In the genomic region with DNA sequence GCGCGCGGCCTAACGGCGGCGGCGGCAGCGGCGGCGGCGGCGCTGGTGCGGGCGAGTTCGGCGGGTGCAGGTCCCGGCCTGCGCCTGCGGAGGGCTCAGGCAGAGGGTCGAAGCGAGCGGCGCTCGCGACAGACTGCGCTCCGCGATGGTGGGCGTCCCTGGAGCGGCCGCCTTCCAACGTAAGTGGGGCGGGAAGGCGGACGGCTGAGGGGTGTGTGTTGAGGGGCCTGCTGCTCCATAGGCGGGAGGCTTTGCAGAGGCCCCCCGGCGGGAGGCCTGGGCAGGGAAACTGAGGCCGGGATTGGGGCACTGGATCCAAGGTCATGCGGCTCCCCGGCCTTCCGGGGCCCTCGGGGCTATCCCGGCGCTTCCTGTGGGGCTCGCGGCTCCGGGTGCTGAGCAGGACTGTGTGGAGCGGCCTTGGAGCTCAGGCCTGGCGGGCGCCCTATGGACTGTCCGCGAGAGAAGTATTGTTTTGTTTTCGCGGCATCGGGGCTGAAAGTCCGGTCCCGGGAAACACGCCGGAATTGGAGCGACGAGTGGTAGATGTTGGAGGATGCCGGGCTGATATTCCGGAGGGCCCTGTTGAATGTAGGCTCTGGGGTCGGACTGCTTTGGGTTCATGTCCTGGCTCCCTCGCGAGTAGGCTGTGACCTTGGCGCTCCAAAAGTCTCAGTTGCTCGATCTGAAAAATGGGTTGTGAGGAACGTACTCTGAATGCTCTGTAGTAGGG, we compare ENCODE assay signal across 8 mouse cellular contexts. TPM values are rescaled to one million over a fixed set of nuclear protein-coding genes. Genes with fewer than 3 reads are reported as not detected.
A peak's percentile ranks its signal among the peaks of the same experiment; 100 is the strongest.
DNase-seq lines count a peak whose midpoint lies in the region; ATAC-seq and TF ChIP-seq lines count a peak whose summit lies in the region.

Gene Cbfa2t2, plus strand, starts transcription at position 24 of the 733 bp plus-strand sequence.

- H3K27ac ChIP-seq in heart, adult 2 months, result peak within 1 kb of the TSS; percentile 93
- peak within 1 kb of the TSS; percentile 68 for H3K27ac ChIP-seq in brown adipose tissue, adult 24 weeks (replicated peaks; ENCODE audit: low read depth, low read length)
- H3K27ac ChIP-seq in hindbrain, embryonic 15.5 days (replicated peaks), result peak within 1 kb of the TSS; percentile 85
- peak within 1 kb of the TSS; percentile 99 for H3K27ac ChIP-seq in midbrain, embryonic 10.5 days (replicated peaks)
- H3K27ac ChIP-seq in stomach, embryonic 16.5 days (ENCODE audit: low read length), result peak within 1 kb of the TSS; percentile 96

- peak in 1 of 2 experiments; percentile 79 for DNase-seq in heart, adult 2 months
- DNase-seq in heart, adult 9 months (ENCODE audit: low spot score in 2 of 2), result no peak
- peak in 1 of 2 experiments; percentile 11 for DNase-seq in frontal cortex, adult 2 months (ENCODE audit: extremely low spot score in 1 of 2, low spot score in 1 of 2)
- no peak for DNase-seq in left cerebral cortex, postnatal 36 days (ENCODE audit: low spot score in 2 of 2)
- peak; percentile 78 for DNase-seq in midbrain, embryonic 10.5 days (ENCODE audit: low spot score)

- H3K79me2 ChIP-seq in heart, adult 2 months (replicated peaks; ENCODE audit: control insufficient read depth, insufficient read depth, low read length), result peaks cover 2% of the 10 kb centered on the region; the same call in 1 of the 2 replicates

- H3K9ac ChIP-seq in heart, adult 2 months (ENCODE audit: low read depth, low read length), result peak within 1 kb of the TSS; percentile 95
- H3K9ac ChIP-seq in hindbrain, embryonic 15.5 days, result peak within 1 kb of the TSS; percentile 90
- H3K9ac ChIP-seq in stomach, embryonic 16.5 days (ENCODE audit: low read length), result peak within 1 kb of the TSS; percentile 95

- no peaks in the 10 kb centered on the region for H3K27me3 ChIP-seq in heart, adult 2 months (ENCODE audit: control insufficient read depth, insufficient read depth, low read length)
- no peaks in the 10 kb centered on the region for H3K27me3 ChIP-seq in hindbrain, embryonic 15.5 days
- H3K27me3 ChIP-seq in midbrain, embryonic 10.5 days (ENCODE audit: low read depth, poor library complexity, severe bottlenecking), result no peaks in the 10 kb centered on the region
- H3K27me3 ChIP-seq in stomach, embryonic 16.5 days (ENCODE audit: control insufficient read depth, insufficient read depth, low read length), result no peaks in the 10 kb centered on the region

- peaks cover 5% of the 10 kb centered on the region for H3K4me1 ChIP-seq in heart, adult 2 months (ENCODE audit: control insufficient read depth, insufficient read depth, low read length)
- H3K4me1 ChIP-seq in brown adipose tissue, adult 24 weeks (ENCODE audit: control insufficient read depth, insufficient read depth, insufficient read length, low read length), result peaks cover 3% of the 10 kb centered on the region; the same call in 1 of the 2 replicates
- H3K4me1 ChIP-seq in hindbrain, embryonic 15.5 days (replicated peaks), result peaks cover 35% of the 10 kb centered on the region
- H3K4me1 ChIP-seq in midbrain, embryonic 10.5 days, result peaks cover 33% of the 10 kb centered on the region
- peaks cover 13% of the 10 kb centered on the region for H3K4me1 ChIP-seq in stomach, embryonic 16.5 days (ENCODE audit: control insufficient read depth, insufficient read depth, low read length)

- no peaks in the 10 kb centered on the region for H3K9me3 ChIP-seq in hindbrain, embryonic 15.5 days
- H3K9me3 ChIP-seq in midbrain, embryonic 10.5 days (replicated peaks), result no peaks in the 10 kb centered on the region
- no peaks in the 10 kb centered on the region for H3K9me3 ChIP-seq in stomach, embryonic 16.5 days (replicated peaks; ENCODE audit: control insufficient read depth, low read length)

- peak within 1 kb of the TSS; percentile 66 for H3K4me2 ChIP-seq in hindbrain, embryonic 15.5 days
- H3K4me2 ChIP-seq in stomach, embryonic 16.5 days (ENCODE audit: low read depth, low read length), result peak within 1 kb of the TSS; percentile 73

- H3K4me3 ChIP-seq in heart, adult 2 months, result peak within 1 kb of the TSS; percentile 97
- peak within 1 kb of the TSS; percentile 96 for H3K4me3 ChIP-seq in brown adipose tissue, adult 24 weeks (ENCODE audit: insufficient read depth, low read depth, low read length)
- peak within 1 kb of the TSS; percentile 59 for H3K4me3 ChIP-seq in hindbrain, embryonic 15.5 days
- H3K4me3 ChIP-seq in midbrain, embryonic 10.5 days, result peak within 1 kb of the TSS; percentile 98
- H3K4me3 ChIP-seq in stomach, embryonic 16.5 days (replicated peaks; ENCODE audit: low read length), result peak within 1 kb of the TSS; percentile 97

- TF ChIP-seq CTCF in heart, adult 2 months (IDR thresholded peaks at IDR 0.05), result 0 out of 2 replicates have a peak, but pooled peaks have one; percentile 1

- intact Hi-C loops in heart, adult 2 months (cut with DNase I), result loop anchor here (5.0 to 10.0 kb wide), 3 partner anchors 71 to 358 kb away; partner anchors contain the start of genes 4930519P11Rik, Raly, Zfp341 and a
- intact Hi-C loops in left cerebral cortex, postnatal 36 days (cut with DNase I), result no loop called here

- no peak for TF ChIP-seq POLR2A in heart, adult 2 months (IDR thresholded peaks at IDR 0.05; ENCODE audit: insufficient read depth, low read depth, low read length)

- peaks cover 25% of the 10 kb centered on the region for H3K36me3 ChIP-seq in heart, adult 2 months (ENCODE audit: control insufficient read depth, insufficient read depth, low read length)
- no peaks in the 10 kb centered on the region for H3K36me3 ChIP-seq in hindbrain, embryonic 15.5 days
- H3K36me3 ChIP-seq in midbrain, embryonic 10.5 days, result peaks cover 6% of the 10 kb centered on the region; the same call in 1 of the 2 replicates
- H3K36me3 ChIP-seq in stomach, embryonic 16.5 days (ENCODE audit: control insufficient read depth, insufficient read depth, low read length), result no peaks in the 10 kb centered on the region

- under 1% methylated on average over 67 of the region's 70 CpGs for WGBS in heart, adult 2 months
- under 1% methylated on average over 53 of the region's 70 CpGs for WGBS in hindbrain, embryonic 15.5 days
- under 1% methylated on average over 70 of the region's 70 CpGs for WGBS in midbrain, embryonic 10.5 days
- WGBS in stomach, embryonic 16.5 days, result under 1% methylated on average over 65 of the region's 70 CpGs

- ATAC-seq in hindbrain, embryonic 15.5 days (ENCODE audit: low FRiP score, low read depth), result peak; percentile 87
- peak; percentile 73 for ATAC-seq in stomach, embryonic 16.5 days (ENCODE audit: insufficient read depth, low FRiP score)

- no peak for TF ChIP-seq EP300 in heart, adult 2 months (IDR thresholded peaks at IDR 0.05; ENCODE audit: insufficient read depth, low read depth, low read length)

RNA-seq across cellular contexts. Expression of gene Cbfa2t2, which starts in this region (rescaled TPM):
- total RNA-seq in heart, adult 2 months (2021), result 10 to 100 TPM; 15.6 to 17.3 TPM
- 7.8 and 14.4 TPM in 2 replicates for polyA plus RNA-seq in heart, adult 2 months (2012; rRNA removed)
- 6.9 and 7.9 TPM in 2 replicates for polyA plus RNA-seq in brown adipose tissue, adult 24 weeks (2012; ENCODE audit: insufficient read depth, insufficient read length, missing spikeins)
- 26.5 and 31.7 TPM in 2 replicates for polyA plus RNA-seq in frontal cortex, adult 2 months (2012; rRNA removed)
- 48.0 and 50.8 TPM in 2 replicates for polyA plus RNA-seq in hindbrain, embryonic 15.5 days (2015; fragmentation: Nextera tagmentation; extraction: Ambion mirVana)
- total RNA-seq in left cerebral cortex, postnatal 36 days (2021), result 10 to 100 TPM; 48.1 to 64.3 TPM
- polyA plus RNA-seq in midbrain, embryonic 10.5 days (2016; fragmentation: Nextera tagmentation; extraction: Ambion mirVana), result 67.4 and 88.4 TPM in 2 replicates
- polyA plus RNA-seq in stomach, embryonic 16.5 days (2015; fragmentation: Nextera tagmentation; extraction: Ambion mirVana), result 31.8 and 32.8 TPM in 2 replicates
